In the genomic region with DNA sequence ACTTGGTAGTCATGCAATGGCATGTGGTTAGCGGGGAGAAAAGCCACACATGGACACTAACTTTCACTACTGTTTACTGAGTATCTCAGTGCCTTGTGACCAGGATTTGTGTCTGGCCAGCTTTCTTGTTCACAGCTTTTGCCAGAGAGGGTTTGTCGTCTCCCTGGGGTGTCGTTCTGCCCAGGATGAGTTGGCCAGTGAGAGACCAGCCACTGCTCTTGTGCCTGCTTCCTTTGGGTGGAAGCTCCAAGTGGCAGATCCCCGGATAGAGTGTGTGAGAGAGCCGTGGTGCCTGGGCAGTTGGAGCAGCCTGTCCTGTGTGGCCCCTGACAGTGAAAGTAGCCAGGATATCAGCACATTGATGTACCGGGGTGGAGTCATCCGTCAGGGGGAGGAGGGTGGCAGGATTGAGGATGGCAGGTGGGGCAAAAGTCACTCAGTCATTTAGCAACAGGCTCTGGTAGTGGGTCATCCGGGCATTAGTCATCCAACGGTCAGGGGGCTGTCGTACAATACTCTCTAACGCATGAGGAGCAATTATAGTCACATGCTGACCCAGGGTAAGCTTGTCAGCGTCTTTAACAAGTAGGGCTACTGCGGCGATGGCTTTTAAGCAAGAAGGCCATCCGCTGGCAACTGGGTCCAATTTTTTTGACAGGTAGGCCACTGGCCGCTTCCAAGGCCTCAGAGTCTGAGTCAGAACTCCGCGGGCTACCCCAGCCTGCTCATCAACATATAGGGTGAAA, we compare ENCODE assay signal across 28 mouse cellular contexts.
DNase-seq lines count a peak whose midpoint lies in the region; ATAC-seq and TF ChIP-seq lines count a peak whose summit lies in the region.
"Had no signal": no experiment of that assay in that cellular context is flagged by ENCODE, and none has a peak within 500 bp of the region (broad histone marks: within the 10 kb centered on the region; RNA-seq: fewer than 3 reads in every experiment).

No protein-coding gene starts in this region.

- peaks cover 3% of the 10 kb centered on the region; the same call in 1 of the 2 replicates for H3K9me3 ChIP-seq in midbrain, embryonic 11.5 days (ENCODE audit: control insufficient read depth, low read length)
- peaks cover 30% of the 10 kb centered on the region for H3K9me3 ChIP-seq in midbrain, embryonic 10.5 days (replicated peaks)
- H3K9me3 ChIP-seq: heart, embryonic 15.5 days; intestine, embryonic 15.5 days had no signal

- H3K9ac ChIP-seq in midbrain, embryonic 11.5 days (ENCODE audit: low read length) = no peak overlapping the region
- H3K9ac ChIP-seq: forebrain, postnatal 0 days; heart, embryonic 12.5 days; heart, embryonic 15.5 days; hindbrain, embryonic 13.5 days; intestine, embryonic 15.5 days had no signal

- H3K27ac ChIP-seq in midbrain, embryonic 11.5 days (ENCODE audit: low read depth, low read length) = no peak overlapping the region
- H3K27ac ChIP-seq in midbrain, embryonic 10.5 days (replicated peaks) = no peak overlapping the region
- no peak overlapping the region for H3K27ac ChIP-seq in left cerebral cortex, adult 2 months
- H3K27ac ChIP-seq: gastrocnemius, adult 2 months; heart, embryonic 15.5 days; hindbrain, embryonic 10.5 days; hindbrain, embryonic 13.5 days; intestine, embryonic 15.5 days had no signal

- H3K79me3 ChIP-seq in C2C12 (ENCODE audit: low read depth) = no peaks in the 10 kb centered on the region

- WGBS in midbrain, embryonic 11.5 days = 90% methylated on average over 18 of the region's 18 CpGs
- WGBS in midbrain, embryonic 10.5 days = 91% methylated on average over 18 of the region's 18 CpGs

- intact Hi-C loops in left cerebral cortex, adult 2 months (cut with DNase I) = no loop called here

- no peak for TF ChIP-seq POLR2A in myocyte (IDR thresholded peaks at IDR 0.05; ENCODE audit: insufficient read length, low read depth)

- no peak for TF ChIP-seq CTCF in C2C12 (IDR thresholded peaks at IDR 0.05; ENCODE audit: control insufficient read depth, insufficient read depth, insufficient read length)
- TF ChIP-seq CTCF in left cerebral cortex, adult 2 months (IDR thresholded peaks at IDR 0.05) = no peak

- DNase-seq in midbrain, embryonic 11.5 days (ENCODE audit: low spot score, missing footprints) = peak; percentile 4
- no peak for DNase-seq in midbrain, embryonic 10.5 days (ENCODE audit: low spot score)
- DNase-seq in kidney, postnatal 10 days = no peak
- DNase-seq in left cerebral cortex, adult 2 months (ENCODE audit: extremely low spot score in 1 of 2, low spot score in 2 of 2) = no peak
- DNase-seq: adrenal gland, postnatal 25 days; B cell, adult 2 months; cerebellum, adult 11-12 months; cerebellum, adult 8-10 months; cerebellum, postnatal 10 days; cerebellum, postnatal 36 days; embryo, embryonic 11 days; forebrain, postnatal 0 days; gastrocnemius, adult 2 months; gastrocnemius, postnatal 25 days; heart, adult 18-20 months; heart, postnatal 10 days; heart, postnatal 36 days had no signal

- H3K4me1 ChIP-seq in midbrain, embryonic 11.5 days (ENCODE audit: control insufficient read depth, insufficient read depth, low read length) = peaks cover 2% of the 10 kb centered on the region; the same call in 1 of the 2 replicates
- no peaks in the 10 kb centered on the region for H3K4me1 ChIP-seq in midbrain, embryonic 10.5 days
- H3K4me1 ChIP-seq: heart, embryonic 12.5 days; intestine, embryonic 15.5 days had no signal

- H3ac ChIP-seq in C2C12 (ENCODE audit: control insufficient read depth, insufficient read length, low read depth) = no peak overlapping the region
- H3ac ChIP-seq in myocyte (ENCODE audit: control insufficient read depth, insufficient read length) = no peak overlapping the region

- no peak overlapping the region for H3K4me2 ChIP-seq in midbrain, embryonic 11.5 days
- H3K4me2 ChIP-seq in myocyte (ENCODE audit: low read depth) = peak overlapping the region; percentile 62
- H3K4me2 ChIP-seq: heart, embryonic 12.5 days; heart, embryonic 15.5 days; hindbrain, embryonic 13.5 days; intestine, embryonic 15.5 days had no signal

- no peaks in the 10 kb centered on the region for H3K36me3 ChIP-seq in midbrain, embryonic 11.5 days (ENCODE audit: control insufficient read depth, insufficient read depth, low read length)
- no peaks in the 10 kb centered on the region for H3K36me3 ChIP-seq in midbrain, embryonic 10.5 days
- H3K36me3 ChIP-seq in C2C12 (ENCODE audit: control insufficient read depth, insufficient read depth) = no peaks in the 10 kb centered on the region
- H3K36me3 ChIP-seq in myocyte (ENCODE audit: control insufficient read depth, insufficient read depth) = no peaks in the 10 kb centered on the region
- H3K36me3 ChIP-seq: heart, embryonic 15.5 days; hindbrain, embryonic 13.5 days; intestine, embryonic 15.5 days had no signal

- ATAC-seq in midbrain, embryonic 11.5 days (ENCODE audit: low FRiP score) = no peak
- ATAC-seq: activated CD4-positive, CD25-positive, alpha-beta regulatory T cell, adult 4 months; CD4-positive, CD25-positive, alpha-beta regulatory T cell, adult 4 months; forebrain, embryonic 14.5 days; forebrain, postnatal 0 days; hindbrain, embryonic 16.5 days; intestine, embryonic 15.5 days had no signal

- no peaks in the 10 kb centered on the region for H3K79me2 ChIP-seq in C2C12 (ENCODE audit: control insufficient read depth, insufficient read depth)
- no peaks in the 10 kb centered on the region for H3K79me2 ChIP-seq in myocyte (ENCODE audit: control insufficient read depth, insufficient read depth)

- H3K27me3 ChIP-seq in midbrain, embryonic 11.5 days (ENCODE audit: control insufficient read depth, insufficient read depth, low read length) = no peaks in the 10 kb centered on the region
- H3K27me3 ChIP-seq in midbrain, embryonic 10.5 days (ENCODE audit: low read depth, poor library complexity, severe bottlenecking) = no peaks in the 10 kb centered on the region
- no peaks in the 10 kb centered on the region for H3K27me3 ChIP-seq in C2C12 (ENCODE audit: control insufficient read depth, insufficient read depth, insufficient read length)
- no peaks in the 10 kb centered on the region for H3K27me3 ChIP-seq in myocyte (ENCODE audit: control insufficient read depth, insufficient read depth, insufficient read length)
- H3K27me3 ChIP-seq: heart, embryonic 12.5 days; heart, embryonic 15.5 days; intestine, embryonic 15.5 days had no signal

- no peak overlapping the region for H3K4me3 ChIP-seq in midbrain, embryonic 11.5 days (ENCODE audit: low read depth, low read length)
- no peak overlapping the region for H3K4me3 ChIP-seq in midbrain, embryonic 10.5 days
- no peak overlapping the region for H3K4me3 ChIP-seq in C2C12 (ENCODE audit: insufficient read depth, poor library complexity, severe bottlenecking)
- H3K4me3 ChIP-seq in myocyte = no peak overlapping the region
- no peak overlapping the region for H3K4me3 ChIP-seq in left cerebral cortex, adult 2 months
- H3K4me3 ChIP-seq: gastrocnemius, adult 2 months; heart, embryonic 12.5 days; heart, embryonic 15.5 days; hindbrain, embryonic 10.5 days; hindbrain, embryonic 13.5 days; intestine, embryonic 15.5 days had no signal

TF ChIP-seq in C2C12, 6 proteins besides CTCF, POLR2A, EP300 and RAD21:
- TF ChIP-seq MAX (IDR thresholded peaks at IDR 0.05) (peak; percentile 58), FOSL1 (IDR thresholded peaks at IDR 0.05; ENCODE audit: insufficient read depth, low read length, poor library complexity, severe bottlenecking) (peak; percentile 13), USF1 (IDR thresholded peaks at IDR 0.05; ENCODE audit: low read depth) (peak; percentile 58), CEBPB (IDR thresholded peaks at IDR 0.05; ENCODE audit: low read depth) (no peak), MYOG (IDR thresholded peaks at IDR 0.05; ENCODE audit: control insufficient read depth, extremely low read depth, insufficient read length) (no peak), MYOD1 (IDR thresholded peaks at IDR 0.05; ENCODE audit: control insufficient read depth, insufficient read length, low read depth) (peak; percentile 80)
TF ChIP-seq in C2C12: peak in this region for 4.

TF ChIP-seq in myocyte, 11 proteins besides CTCF, POLR2A, EP300 and RAD21:
- TF ChIP-seq MAX (IDR thresholded peaks at IDR 0.05; ENCODE audit: low read depth) = no peak
- no peak for TF ChIP-seq USF1 (IDR thresholded peaks at IDR 0.05; ENCODE audit: low read depth)
- no peak for TF ChIP-seq REST (IDR thresholded peaks at IDR 0.05; ENCODE audit: insufficient read depth, insufficient read length)
- TF ChIP-seq MYOG (IDR thresholded peaks at IDR 0.05; ENCODE audit: control insufficient read depth in 1 of 3, insufficient read depth in 1 of 3, insufficient read length in 2 of 3, low read depth in 2 of 3) = no peak
- no peak for TF ChIP-seq TCF3 (IDR thresholded peaks at IDR 0.05; ENCODE audit: insufficient read length, low read depth)
- TF ChIP-seq TCF12 (IDR thresholded peaks at IDR 0.05; ENCODE audit: insufficient read depth, poor library complexity, severe bottlenecking) = no peak
- TF ChIP-seq MYOD1 (IDR thresholded peaks at IDR 0.05; ENCODE audit: control insufficient read depth in 1 of 3, insufficient read length in 2 of 3, low read depth in 2 of 3) = peak in 2 of 3 experiments; percentile 44 to 67
